Mouse (Mus musculus) ES-Bruce4 (cell line): ENCODE data around the gene Pgm1.

Experiments used
- CTCF ChIP-seq: IDR thresholded peaks from one replicate; pipeline ENCODE4 v1.8.1; 2011; ENCODE audit warnings: low read depth, low read length
- POLR2A ChIP-seq: IDR thresholded peaks from one replicate; pipeline ENCODE4 v1.8.1; 2011; ENCODE audit warnings: low read length; ENCODE audit not compliant: insufficient read depth

DNA sequence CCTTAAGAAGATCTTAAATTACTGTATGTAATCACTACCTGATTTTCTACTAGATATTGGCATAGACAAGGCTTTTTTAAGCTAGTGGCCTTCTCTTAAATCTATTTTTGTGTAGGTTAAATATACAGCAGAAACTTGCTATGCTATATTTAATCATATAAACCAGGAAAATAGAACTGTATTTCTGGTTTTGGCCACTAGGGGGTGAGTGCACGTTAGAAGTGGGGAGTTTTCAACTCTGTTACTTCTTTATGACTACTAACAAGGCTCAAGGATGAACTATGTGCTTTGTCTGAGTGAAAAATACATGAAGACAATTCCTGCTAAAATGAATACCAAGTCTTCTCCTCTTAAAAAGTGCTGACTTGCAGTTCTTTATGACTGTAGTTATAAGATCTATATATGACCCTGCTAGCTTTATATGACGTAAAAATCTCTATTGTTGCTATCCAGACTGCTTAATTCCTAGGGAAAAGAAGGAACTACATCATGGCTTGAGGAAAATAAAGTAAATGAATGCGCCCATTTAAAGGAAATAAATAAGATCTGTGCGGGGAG is 15.2 kb upstream of the Pgm1 start:
- TF ChIP-seq CTCF (no peak), POLR2A (no peak)
